Mouse (Mus musculus) liver, postnatal 0 days (tissue): Measurements from ENCODE around the gene Klk12.

Source experiments
- CTCF ChIP-seq: sonication (generic); IDR thresholded peaks from 2 replicates; pipeline ENCODE4 v1.5.1; 2016; ENCODE audit warnings: antibody characterized with exemption, low read depth
- EP300 ChIP-seq: IDR thresholded peaks from 2 replicates; pipeline ENCODE4 v1.6.1; 2016; ENCODE audit warnings: antibody characterized with exemption, low read depth, mild to moderate bottlenecking

GRCm38 (mm10) chr7:43777423-43777822, 8.7 kb downstream of the Klk12 start:
- TF ChIP-seq CTCF (no peak), EP300 (no peak)
